In genomic region chr3:53074264-53074663, GRCm38 (mm10) we compare ENCODE assay signal across 35 mouse cellular contexts. TPM values are rescaled to one million over a fixed set of nuclear protein-coding genes. Genes with fewer than 3 reads are reported as not detected.
"Had no signal": no experiment of that assay in that cellular context is flagged by ENCODE, and none has a peak within 500 bp of the region (broad histone marks: within the 10 kb centered on the region; RNA-seq: fewer than 3 reads in every experiment).

No protein-coding gene starts in this region.

- H3K27me3 ChIP-seq: heart, embryonic 12.5 days; heart, embryonic 13.5 days; heart, embryonic 15.5 days; hindbrain, embryonic 12.5 days; hindbrain, embryonic 13.5 days; hindbrain, embryonic 15.5 days; intestine, embryonic 15.5 days; kidney, embryonic 15.5 days had no signal

- H3K9ac ChIP-seq: heart, embryonic 12.5 days; heart, embryonic 13.5 days; heart, embryonic 15.5 days; hindbrain, embryonic 12.5 days; hindbrain, embryonic 13.5 days; hindbrain, embryonic 14.5 days; hindbrain, embryonic 15.5 days; intestine, embryonic 15.5 days; kidney, embryonic 15.5 days had no signal

- H3K4me2 ChIP-seq: heart, embryonic 11.5 days; heart, embryonic 12.5 days; heart, embryonic 13.5 days; heart, embryonic 15.5 days; hindbrain, embryonic 12.5 days; hindbrain, embryonic 13.5 days; hindbrain, embryonic 14.5 days; hindbrain, embryonic 15.5 days; intestine, embryonic 15.5 days; kidney, embryonic 15.5 days had no signal

- H3K36me3 ChIP-seq: heart, embryonic 10.5 days; heart, embryonic 15.5 days; hindbrain, embryonic 10.5 days; hindbrain, embryonic 12.5 days; hindbrain, embryonic 13.5 days; hindbrain, embryonic 15.5 days; intestine, embryonic 15.5 days; kidney, embryonic 15.5 days had no signal

- DNase-seq: heart, postnatal 10 days; heart, postnatal 14 days; heart, postnatal 36 days; heart, postnatal 4 days; kidney, adult 11 months; kidney, adult 18-20 months; kidney, adult 2 months; kidney, adult 8-10 months; kidney, adult 9 months; kidney, postnatal 10 days; kidney, postnatal 14 days; kidney, postnatal 25 days; kidney, postnatal 36 days; kidney, postnatal 4 days; layer of hippocampus, adult 9-11 months; layer of hippocampus, postnatal 36 days had no signal

- H3K4me1 ChIP-seq: hindbrain, embryonic 12.5 days; hindbrain, embryonic 13.5 days; hindbrain, embryonic 15.5 days; intestine, embryonic 15.5 days; kidney, embryonic 15.5 days had no signal

- H3K4me3 ChIP-seq: heart, embryonic 10.5 days; heart, embryonic 12.5 days; heart, embryonic 13.5 days; heart, embryonic 15.5 days; hindbrain, embryonic 10.5 days; hindbrain, embryonic 12.5 days; hindbrain, embryonic 13.5 days; hindbrain, embryonic 15.5 days; intestine, embryonic 15.5 days; kidney, embryonic 15.5 days; layer of hippocampus, adult 2 months had no signal

- ATAC-seq: hindbrain, embryonic 16.5 days; hindbrain, postnatal 0 days; inflammation-experienced regulatory T-cells, adult 6 months; intestine, embryonic 15.5 days; intestine, embryonic 16.5 days; intestine, postnatal 0 days had no signal

- H3K27ac ChIP-seq: heart, embryonic 10.5 days; heart, embryonic 13.5 days; heart, embryonic 15.5 days; hindbrain, embryonic 10.5 days; hindbrain, embryonic 12.5 days; hindbrain, embryonic 13.5 days; hindbrain, embryonic 14.5 days; hindbrain, embryonic 15.5 days; hindbrain, postnatal 0 days; intestine, embryonic 15.5 days; kidney, embryonic 15.5 days; kidney, postnatal 0 days; layer of hippocampus, adult 2 months had no signal

- H3K9me3 ChIP-seq: heart, embryonic 10.5 days; heart, embryonic 12.5 days; heart, embryonic 13.5 days; heart, embryonic 15.5 days; hindbrain, embryonic 10.5 days; hindbrain, embryonic 12.5 days; hindbrain, embryonic 13.5 days; hindbrain, embryonic 15.5 days; intestine, embryonic 15.5 days; kidney, embryonic 15.5 days had no signal

RNA-seq across cellular contexts. Expression of gene Lhfp, which starts 32.9 kb away (rescaled TPM):
- polyA plus RNA-seq: inflammation-experienced regulatory T-cells, adult 6 months had no signal
